Mouse (Mus musculus): ENCODE results near the gene Mrpl58. TPM values are rescaled to one million over a fixed set of nuclear protein-coding genes. Genes with fewer than 3 reads are reported as not detected.
A peak's percentile ranks its signal among the peaks of the same experiment; 100 is the strongest.
"Not testable (repeated sequence)": the region's sequence is repeated elsewhere in the genome, so short reads cannot be mapped to it uniquely, and the experiment has no call there.

Mrpl58 gene
- polyA plus RNA-seq, 1 experiment from 2014 or later: 177 TPM

GRCm38 (mm10) chr11:115377254-115377653 lies 26.3 kb upstream of the Mrpl58 start:
- Histone ChIP-seq H3K27me3 (ENCODE audit: control insufficient read depth, insufficient read depth, low read length) (peaks cover 27% of the 10 kb centered on the region), H3K9me3 (replicated peaks; ENCODE audit: control insufficient read depth, low read length) (no peaks in the 10 kb centered on the region), H3K9ac (ENCODE audit: low read depth, low read length) (no peak overlapping the region), H3K36me3 (ENCODE audit: control insufficient read depth, insufficient read depth, low read length) (no peaks in the 10 kb centered on the region), H3K4me3 (ENCODE audit: low read depth, low read length) (no peak overlapping the region), H3K27ac (ENCODE audit: low read depth, low read length) (no peak overlapping the region), H3K4me1 (ENCODE audit: control insufficient read depth, insufficient read depth, low read length) (peaks cover 9% of the 10 kb centered on the region; the same call in 1 of the 2 replicates), H3K4me2 (no peak overlapping the region)
- 78% methylated on average over 4 of the region's 4 CpGs for WGBS (ENCODE audit: insufficient replicate concordance)
- no peak for ATAC-seq (replicated peaks; ENCODE audit: insufficient number of reproducible peaks, low FRiP score, low TSS enrichment)

GRCm38 (mm10) chr11:115377854-115378253 lies 25.7 kb upstream of the Mrpl58 start:
- no peak overlapping the region for H3K27ac ChIP-seq (ENCODE audit: low read depth, low read length)
- ATAC-seq (replicated peaks; ENCODE audit: insufficient number of reproducible peaks, low FRiP score, low TSS enrichment): no peak
- H3K4me1 ChIP-seq (ENCODE audit: control insufficient read depth, insufficient read depth, low read length): peaks cover 12% of the 10 kb centered on the region
- H3K9ac ChIP-seq (ENCODE audit: low read depth, low read length): no peak overlapping the region
- no peaks in the 10 kb centered on the region for H3K36me3 ChIP-seq (ENCODE audit: control insufficient read depth, insufficient read depth, low read length)
- H3K4me2 ChIP-seq: no peak overlapping the region
- no peak overlapping the region for H3K4me3 ChIP-seq (ENCODE audit: low read depth, low read length)
- WGBS (ENCODE audit: insufficient replicate concordance): 67% methylated on average over 7 of the region's 7 CpGs
- H3K9me3 ChIP-seq (replicated peaks; ENCODE audit: control insufficient read depth, low read length): no peaks in the 10 kb centered on the region
- H3K27me3 ChIP-seq (ENCODE audit: control insufficient read depth, insufficient read depth, low read length): peaks cover 28% of the 10 kb centered on the region

GRCm38 (mm10) chr11:115381276-115381675 lies 22.3 kb upstream of the Mrpl58 start:
- Histone ChIP-seq H3K27me3 (ENCODE audit: control insufficient read depth, insufficient read depth, low read length) (peaks cover 18% of the 10 kb centered on the region; the same call in 1 of the 2 replicates), H3K9me3 (replicated peaks; ENCODE audit: control insufficient read depth, low read length) (no peaks in the 10 kb centered on the region), H3K4me2 (peak overlapping the region; percentile 75), H3K4me1 (ENCODE audit: control insufficient read depth, insufficient read depth, low read length) (peaks cover 27% of the 10 kb centered on the region), H3K36me3 (ENCODE audit: control insufficient read depth, insufficient read depth, low read length) (no peaks in the 10 kb centered on the region), H3K4me3 (ENCODE audit: low read depth, low read length) (peak overlapping the region; percentile 78), H3K9ac (ENCODE audit: low read depth, low read length) (peak overlapping the region; percentile 46; the same call in 1 of the 2 replicates), H3K27ac (ENCODE audit: low read depth, low read length) (no peak overlapping the region)
- WGBS (ENCODE audit: insufficient replicate concordance): 8% methylated on average over 9 of the region's 9 CpGs
- ATAC-seq (replicated peaks; ENCODE audit: insufficient number of reproducible peaks, low FRiP score, low TSS enrichment): no peak

- H3K4me3 ChIP-seq (ENCODE audit: low read depth, low read length): peak within 1 kb of the TSS; percentile 78
- ATAC-seq (replicated peaks; ENCODE audit: insufficient number of reproducible peaks, low FRiP score, low TSS enrichment): peak; percentile 83
- peak within 1 kb of the TSS; percentile 85 for H3K9ac ChIP-seq (ENCODE audit: low read depth, low read length)
- H3K9me3 ChIP-seq (replicated peaks; ENCODE audit: control insufficient read depth, low read length): no peaks in the 10 kb centered on the region
- H3K27ac ChIP-seq (ENCODE audit: low read depth, low read length): peak within 1 kb of the TSS; percentile 68
- H3K36me3 ChIP-seq (ENCODE audit: control insufficient read depth, insufficient read depth, low read length): no peaks in the 10 kb centered on the region
- H3K4me1 ChIP-seq (ENCODE audit: control insufficient read depth, insufficient read depth, low read length): peaks cover 27% of the 10 kb centered on the region
- WGBS (ENCODE audit: insufficient replicate concordance): under 1% methylated on average over 76 of the region's 76 CpGs
- H3K4me2 ChIP-seq: peak within 1 kb of the TSS; percentile 75
- H3K27me3 ChIP-seq (ENCODE audit: control insufficient read depth, insufficient read depth, low read length): peaks cover 15% of the 10 kb centered on the region; the same call in 1 of the 2 replicates
Measured at GRCm38 (mm10) chr11:115381743-115382539, 21.6 kb upstream of the Mrpl58 start, which contains the start of gene Cdr2l. Gene Cdr2l, plus strand, starts transcription at chr11:115381916.

GRCm38 (mm10) chr11:115382891-115383290 lies 20.7 kb upstream of the Mrpl58 start:
- Histone ChIP-seq H3K9me3 (replicated peaks; ENCODE audit: control insufficient read depth, low read length) (no peaks in the 10 kb centered on the region), H3K4me1 (ENCODE audit: control insufficient read depth, insufficient read depth, low read length) (peaks cover 27% of the 10 kb centered on the region), H3K4me3 (ENCODE audit: low read depth, low read length) (peak overlapping the region; percentile 78), H3K9ac (ENCODE audit: low read depth, low read length) (peak overlapping the region; percentile 85), H3K4me2 (peak overlapping the region; percentile 75), H3K27me3 (ENCODE audit: control insufficient read depth, insufficient read depth, low read length) (peaks cover 15% of the 10 kb centered on the region; the same call in 1 of the 2 replicates), H3K36me3 (ENCODE audit: control insufficient read depth, insufficient read depth, low read length) (no peaks in the 10 kb centered on the region), H3K27ac (ENCODE audit: low read depth, low read length) (no peak overlapping the region)
- WGBS (ENCODE audit: insufficient replicate concordance): 23% methylated on average over 5 of the region's 5 CpGs
- no peak for ATAC-seq (replicated peaks; ENCODE audit: insufficient number of reproducible peaks, low FRiP score, low TSS enrichment)

- peaks cover 27% of the 10 kb centered on the region for H3K4me1 ChIP-seq (ENCODE audit: control insufficient read depth, insufficient read depth, low read length)
- WGBS (ENCODE audit: insufficient replicate concordance): 51% methylated on average over 16 of the region's 16 CpGs
- no peak overlapping the region for H3K9ac ChIP-seq (ENCODE audit: low read depth, low read length)
- H3K27ac ChIP-seq (ENCODE audit: low read depth, low read length): peak overlapping the region; percentile 1; the same call in 1 of the 2 replicates
- peaks cover 15% of the 10 kb centered on the region; the same call in 1 of the 2 replicates for H3K27me3 ChIP-seq (ENCODE audit: control insufficient read depth, insufficient read depth, low read length)
- no peak for ATAC-seq (replicated peaks; ENCODE audit: insufficient number of reproducible peaks, low FRiP score, low TSS enrichment)
- H3K36me3 ChIP-seq (ENCODE audit: control insufficient read depth, insufficient read depth, low read length): no peaks in the 10 kb centered on the region
- no peaks in the 10 kb centered on the region for H3K9me3 ChIP-seq (replicated peaks; ENCODE audit: control insufficient read depth, low read length)
- peak overlapping the region; percentile 75 for H3K4me2 ChIP-seq
- H3K4me3 ChIP-seq (ENCODE audit: low read depth, low read length): no peak overlapping the region
Measured at GRCm38 (mm10) chr11:115383701-115384474, 19.7 kb upstream of the Mrpl58 start.

GRCm38 (mm10) chr11:115384587-115384986 lies 19.0 kb upstream of the Mrpl58 start:
- Histone ChIP-seq H3K4me3 (ENCODE audit: low read depth, low read length) (no peak overlapping the region), H3K27ac (ENCODE audit: low read depth, low read length) (0 out of 2 replicates have a peak overlapping the region, but pooled peaks have one; percentile 1)
- ATAC-seq (replicated peaks; ENCODE audit: insufficient number of reproducible peaks, low FRiP score, low TSS enrichment): no peak

GRCm38 (mm10) chr11:115386859-115387258 lies 16.7 kb upstream of the Mrpl58 start:
- H3K27ac ChIP-seq (ENCODE audit: low read depth, low read length): not testable (repeated sequence)
- peaks cover 15% of the 10 kb centered on the region; the same call in 1 of the 2 replicates for H3K27me3 ChIP-seq (ENCODE audit: control insufficient read depth, insufficient read depth, low read length)
- WGBS (ENCODE audit: insufficient replicate concordance): 82% methylated on average over 3 of the region's 3 CpGs

More at GRCm38 (mm10) chr11:115384587-115384986, 19.0 kb upstream of the Mrpl58 start:
- peaks cover 27% of the 10 kb centered on the region for H3K4me1 ChIP-seq (ENCODE audit: control insufficient read depth, insufficient read depth, low read length)
- H3K9ac ChIP-seq (ENCODE audit: low read depth, low read length): 0 out of 2 replicates have a peak overlapping the region, but pooled peaks have one; percentile 6
- H3K4me2 ChIP-seq: no peak overlapping the region
- H3K36me3 ChIP-seq (ENCODE audit: control insufficient read depth, insufficient read depth, low read length): no peaks in the 10 kb centered on the region
- no peaks in the 10 kb centered on the region for H3K9me3 ChIP-seq (replicated peaks; ENCODE audit: control insufficient read depth, low read length)
- H3K27me3 ChIP-seq (ENCODE audit: control insufficient read depth, insufficient read depth, low read length): peaks cover 15% of the 10 kb centered on the region; the same call in 1 of the 2 replicates
- 63% methylated on average over 5 of the region's 5 CpGs for WGBS (ENCODE audit: insufficient replicate concordance)

More at GRCm38 (mm10) chr11:115386859-115387258, 16.7 kb upstream of the Mrpl58 start:
- H3K4me2 ChIP-seq; H3K36me3 ChIP-seq (ENCODE audit: control insufficient read depth, insufficient read depth, low read length); H3K9ac ChIP-seq (ENCODE audit: low read depth, low read length); H3K4me3 ChIP-seq (ENCODE audit: low read depth, low read length); H3K9me3 ChIP-seq (replicated peaks; ENCODE audit: control insufficient read depth, low read length); ATAC-seq (replicated peaks; ENCODE audit: insufficient number of reproducible peaks, low FRiP score, low TSS enrichment): not testable (repeated sequence)
- peaks cover 24% of the 10 kb centered on the region for H3K4me1 ChIP-seq (ENCODE audit: control insufficient read depth, insufficient read depth, low read length)

All from heart, embryonic 11.5 days (tissue).